Mouse (Mus musculus) cortical plate, adult 2 months (tissue): ENCODE measurements around the gene Epha8.

Source experiments
- CTCF ChIP-seq: fragments of 200-500 bp; IDR thresholded peaks from 2 replicates; pipeline ENCODE4 v1.5.1; 2011; ENCODE audit warnings: mild to moderate bottlenecking, control low read depth, low read length; ENCODE audit not compliant: insufficient read depth; ENCODE audit errors: extremely low read depth
- POLR2A ChIP-seq: fragments of 200-500 bp; IDR thresholded peaks from 2 replicates; pipeline ENCODE4 v1.6.1; 2011; ENCODE audit warnings: mild to moderate bottlenecking, low read length, control low read depth; ENCODE audit not compliant: insufficient read depth; ENCODE audit errors: extremely low read depth

DNA sequence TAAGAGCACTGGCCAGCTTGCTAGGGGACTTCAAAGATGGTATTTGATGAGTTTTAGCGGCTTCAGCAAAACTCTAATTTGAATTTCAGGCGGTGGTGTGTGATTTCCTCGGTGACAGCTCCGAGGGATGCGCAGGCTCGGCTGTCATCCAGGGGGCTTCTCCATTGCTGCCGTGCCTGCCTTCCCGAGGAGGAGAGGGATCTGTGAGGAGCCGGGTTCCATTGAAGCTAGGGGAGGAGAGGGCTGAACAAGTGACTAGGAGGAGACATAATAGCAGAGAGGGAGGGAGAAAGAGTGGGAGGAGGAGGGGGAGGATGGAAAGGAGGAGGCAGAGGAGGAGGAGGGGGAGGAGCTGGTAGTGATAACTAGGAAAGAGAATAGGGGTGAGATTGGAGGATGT, 10.9 kb upstream of the Epha8 start:
- TF ChIP-seq CTCF (no peak), POLR2A (no peak)
